Mouse (Mus musculus) lung, adult 2 months (tissue): ENCODE measurements around the gene Sfta2.

Experiments used
- CTCF ChIP-seq: fragments of 200-500 bp; IDR thresholded peaks from 2 replicates; pipeline ENCODE4 v1.5.1; 2011; ENCODE audit warnings: mild to moderate bottlenecking, low read length, control low read depth; ENCODE audit not compliant: insufficient read depth
- POLR2A ChIP-seq: fragments of 200-500 bp; IDR thresholded peaks from 2 replicates; pipeline ENCODE4 v1.6.1; 2011; ENCODE audit warnings: low read depth, mild to moderate bottlenecking, control low read depth, low read length, borderline replicate concordance; ENCODE audit errors: extremely low read depth

- TF ChIP-seq CTCF, result no peak
- TF ChIP-seq POLR2A, result no peak
Observed at GRCm38 (mm10) chr17:35692368-35692767, 91.0 kb downstream of the Sfta2 start.
